Mouse (Mus musculus) forebrain, embryonic 14.5 days (tissue): ENCODE data around the gene Map3k14. TPM values are rescaled to one million over a fixed set of nuclear protein-coding genes. Genes with fewer than 3 reads are reported as not detected.

Experiments used
- ATAC-seq: fragments of 200-750 bp; cut with Nextera tagmentation; 2 replicates; pipeline ENCODE4 v1.8.0; 2017; ENCODE audit warnings: mild to moderate bottlenecking, moderate library complexity
- DNase-seq: peaks from one replicate; pipeline ENCODE4 v3.0.0-alpha.2; 2015; ENCODE audit warnings: low spot score
- H3K27ac ChIP-seq: fragments of 300-500 bp; sonication (generic); 2 replicates; pipeline ENCODE4 v1.5.1; 2014; ENCODE audit warnings: low read depth, mild to moderate bottlenecking, control low read depth, low read length, moderate library complexity
- H3K27me3 ChIP-seq: fragments of 300-500 bp; sonication (generic); replicated peaks from 2 replicates; pipeline ENCODE4 v1.6.1; 2014; ENCODE audit warnings: low read length, control low read depth, mixed read lengths; ENCODE audit not compliant: control insufficient read depth, insufficient read depth
- H3K36me3 ChIP-seq: fragments of 300-500 bp; sonication (generic); 2 replicates; pipeline ENCODE4 v1.6.1; 2014; ENCODE audit warnings: low read length, control low read depth; ENCODE audit not compliant: control insufficient read depth, insufficient read depth
- H3K4me1 ChIP-seq: fragments of 300-500 bp; sonication (generic); 2 replicates; pipeline ENCODE4 v1.6.1; 2014; ENCODE audit warnings: antibody characterized with exemption, low read length, control low read depth; ENCODE audit not compliant: control insufficient read depth, insufficient read depth
- H3K4me2 ChIP-seq: fragments of 300-500 bp; sonication (generic); 2 replicates; pipeline ENCODE4 v1.6.1; 2014; ENCODE audit warnings: mild to moderate bottlenecking, control low read depth, low read length
- H3K4me3 ChIP-seq: fragments of 300-500 bp; sonication (generic); 2 replicates; pipeline ENCODE4 v1.5.1; 2014; ENCODE audit warnings: low read depth, low read length, control low read depth
- H3K9ac ChIP-seq: fragments of 300-500 bp; sonication (generic); 2 replicates; pipeline ENCODE4 v1.6.1; 2014; ENCODE audit warnings: mild to moderate bottlenecking, low read length, control low read depth, moderate library complexity
- H3K9me3 ChIP-seq: fragments of 300-500 bp; sonication (generic); replicated peaks from 2 replicates; pipeline ENCODE4 v1.6.1; 2016; ENCODE audit warnings: low read length, control low read depth, mixed read lengths; ENCODE audit not compliant: control insufficient read depth
- WGBS: fragments of 180-500 bp; shearing (Covaris S2); extraction: QIAGEN DNeasy Blood & Tissue Kit; methylation state at CpG from one replicate; pipeline ENCODE4 v1.1.7; 2014; 5-methylcytosine and 5-hydroxymethylcytosine counted together
- polyA plus RNA-seq: library from polyadenylated mRNA; unstranded; fragments of >200 nt; fragmentation: Nextera tagmentation; extraction: Ambion mirVana; gene quantifications from 2 replicates; pipeline ENCODE4 v1.2.1, GENCODE M21; 2014

Map3k14 gene
- polyA plus RNA-seq, 1 experiment from 2014 or later, result 1.7 TPM

DNA sequence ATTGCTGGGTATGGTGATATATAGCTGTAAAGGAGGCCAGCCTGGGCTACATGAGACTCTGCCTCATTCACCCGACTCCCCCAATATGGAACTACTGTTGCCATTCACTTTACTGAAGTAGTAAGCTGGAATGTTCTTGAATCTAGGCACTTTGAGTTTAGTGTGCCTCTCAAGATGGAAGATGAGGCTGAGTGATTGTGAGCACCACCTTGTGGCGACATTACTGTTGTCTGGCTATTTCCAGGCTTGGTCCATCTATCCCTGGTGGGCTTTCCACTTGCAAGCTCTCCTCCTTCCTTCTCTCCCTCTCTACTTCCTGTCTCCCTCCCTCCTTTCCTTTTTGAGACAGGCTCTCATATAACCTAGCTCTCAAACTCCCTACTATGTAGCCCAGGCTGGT, 82.4 kb downstream of the Map3k14 start:
- Histone ChIP-seq H3K4me1 (no peaks in the 10 kb centered on the region), H3K36me3 (no peaks in the 10 kb centered on the region), H3K27me3 (0 out of 2 replicates have a peak, but pooled peaks cover 1% of the 10 kb centered on the region), H3K9me3 (no peaks in the 10 kb centered on the region), H3K4me3 (no peak overlapping the region), H3K27ac (no peak overlapping the region), H3K4me2 (no peak overlapping the region), H3K9ac (no peak overlapping the region)
- DNase-seq (peak; percentile 70), ATAC-seq (no peak)
- 33% methylated on average over 2 of the region's 2 CpGs for WGBS

DNA sequence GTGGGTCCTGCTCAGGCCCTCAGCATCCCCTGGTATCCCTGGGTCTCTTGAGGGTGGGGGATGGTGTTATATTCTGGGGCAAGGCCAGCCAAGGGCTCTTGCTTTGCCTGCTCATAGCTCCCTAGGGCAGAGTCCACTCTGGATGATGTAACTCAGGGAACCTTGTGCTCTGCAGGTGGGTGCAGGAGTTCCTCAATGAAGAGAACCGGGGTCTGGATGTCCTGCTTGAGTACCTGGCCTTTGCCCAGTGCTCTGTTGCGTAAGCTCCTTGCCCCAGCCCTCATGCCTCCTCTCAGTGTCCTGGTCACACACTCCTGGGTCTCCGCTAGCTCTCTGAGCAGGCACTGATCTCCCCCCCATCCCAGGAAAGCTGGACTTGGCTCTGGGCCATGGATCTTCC, 85.4 kb downstream of the Map3k14 start:
- H3K4me3 ChIP-seq, result no peak overlapping the region
- H3K4me1 ChIP-seq, result no peaks in the 10 kb centered on the region
- H3K4me2 ChIP-seq, result no peak overlapping the region
- DNase-seq (no peak), ATAC-seq (no peak)
- H3K36me3 ChIP-seq, result no peaks in the 10 kb centered on the region
- WGBS, result 77% methylated on average over 3 of the region's 3 CpGs
- H3K9me3 ChIP-seq, result no peaks in the 10 kb centered on the region
- no peak overlapping the region for H3K9ac ChIP-seq
- no peak overlapping the region for H3K27ac ChIP-seq
- H3K27me3 ChIP-seq, result no peaks in the 10 kb centered on the region

DNA sequence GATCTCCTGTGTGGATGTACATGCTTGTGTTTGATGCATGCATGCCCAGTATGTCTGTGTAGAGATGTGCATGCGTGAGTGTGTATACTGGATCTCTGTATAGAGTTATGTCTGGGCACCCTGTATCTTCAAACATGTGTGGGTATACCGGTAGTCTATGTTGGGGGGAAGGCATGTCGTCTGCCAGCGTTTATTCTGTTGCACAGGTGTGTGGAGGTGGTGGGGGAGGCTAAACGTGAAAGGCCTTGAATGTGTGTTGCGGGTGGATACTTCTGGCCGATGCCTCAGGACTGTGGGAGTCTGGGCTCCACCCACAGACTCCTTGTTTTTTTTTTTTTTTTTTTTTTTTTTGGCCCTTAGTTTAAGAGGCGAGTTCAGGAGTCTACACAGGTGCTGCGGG, 85.9 kb downstream of the Map3k14 start:
- no peak overlapping the region for H3K4me3 ChIP-seq
- no peak overlapping the region for H3K4me2 ChIP-seq
- no peaks in the 10 kb centered on the region for H3K27me3 ChIP-seq
- no peaks in the 10 kb centered on the region for H3K9me3 ChIP-seq
- H3K9ac ChIP-seq, result no peak overlapping the region
- H3K27ac ChIP-seq, result no peak overlapping the region
- H3K36me3 ChIP-seq, result no peaks in the 10 kb centered on the region
- no peaks in the 10 kb centered on the region for H3K4me1 ChIP-seq
- ATAC-seq (no peak), DNase-seq (no peak)
- WGBS, result 82% methylated on average over 9 of the region's 9 CpGs

DNA sequence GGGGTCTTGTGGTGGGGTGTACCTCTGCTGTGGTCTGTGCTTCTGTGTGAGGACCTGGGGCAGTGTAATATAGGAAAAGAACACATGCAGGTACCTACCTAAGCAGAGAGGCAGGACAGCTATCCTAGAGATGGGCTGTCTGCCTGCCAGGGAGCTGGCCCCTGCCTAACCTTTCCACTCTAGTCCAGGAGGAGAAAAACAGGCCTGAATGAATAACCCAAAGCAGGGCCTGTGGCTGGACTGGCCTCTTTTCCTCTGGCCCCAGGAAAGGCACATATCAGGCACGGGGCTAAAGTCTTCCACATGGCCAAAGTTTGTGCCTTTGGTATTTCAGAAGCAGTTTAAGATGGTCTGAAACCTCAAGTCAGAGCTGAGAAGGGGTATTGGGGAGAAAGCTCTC, 86.8 kb downstream of the Map3k14 start:
- no peak overlapping the region for H3K27ac ChIP-seq
- H3K4me2 ChIP-seq, result no peak overlapping the region
- 75% methylated on average over 1 of the region's 1 CpGs for WGBS
- ATAC-seq (no peak), DNase-seq (no peak)
- H3K27me3 ChIP-seq, result no peaks in the 10 kb centered on the region
- no peaks in the 10 kb centered on the region for H3K36me3 ChIP-seq
- no peaks in the 10 kb centered on the region for H3K4me1 ChIP-seq
- no peak overlapping the region for H3K4me3 ChIP-seq
- H3K9me3 ChIP-seq, result no peaks in the 10 kb centered on the region
- H3K9ac ChIP-seq, result no peak overlapping the region

DNA sequence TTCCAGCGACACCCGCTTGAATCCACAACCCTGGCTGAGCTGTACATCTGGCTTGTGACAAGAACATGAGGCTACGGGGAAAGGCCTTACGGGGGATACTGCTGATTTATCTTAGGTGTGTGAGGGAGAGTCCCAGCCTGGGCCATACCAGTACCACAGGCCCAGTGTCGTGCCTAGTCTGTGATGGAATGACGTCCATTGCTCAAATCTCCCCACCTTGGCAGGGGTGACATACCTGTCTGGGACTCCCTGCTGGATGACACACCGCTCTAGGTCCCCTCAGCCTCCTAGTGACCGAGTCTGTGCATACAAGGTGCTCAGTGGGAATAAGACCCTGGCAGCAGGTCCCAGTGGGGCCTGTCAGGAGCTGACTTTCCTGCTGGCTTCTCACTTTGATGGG, 88.5 kb downstream of the Map3k14 start:
- H3K9ac ChIP-seq, result no peak overlapping the region
- H3K27ac ChIP-seq, result no peak overlapping the region
- WGBS, result 88% methylated on average over 8 of the region's 8 CpGs
- DNase-seq (no peak), ATAC-seq (no peak)
- no peak overlapping the region for H3K4me3 ChIP-seq
- no peaks in the 10 kb centered on the region for H3K4me1 ChIP-seq
- no peaks in the 10 kb centered on the region for H3K9me3 ChIP-seq
- H3K36me3 ChIP-seq, result no peaks in the 10 kb centered on the region
- H3K27me3 ChIP-seq, result no peaks in the 10 kb centered on the region
- no peak overlapping the region for H3K4me2 ChIP-seq

DNA sequence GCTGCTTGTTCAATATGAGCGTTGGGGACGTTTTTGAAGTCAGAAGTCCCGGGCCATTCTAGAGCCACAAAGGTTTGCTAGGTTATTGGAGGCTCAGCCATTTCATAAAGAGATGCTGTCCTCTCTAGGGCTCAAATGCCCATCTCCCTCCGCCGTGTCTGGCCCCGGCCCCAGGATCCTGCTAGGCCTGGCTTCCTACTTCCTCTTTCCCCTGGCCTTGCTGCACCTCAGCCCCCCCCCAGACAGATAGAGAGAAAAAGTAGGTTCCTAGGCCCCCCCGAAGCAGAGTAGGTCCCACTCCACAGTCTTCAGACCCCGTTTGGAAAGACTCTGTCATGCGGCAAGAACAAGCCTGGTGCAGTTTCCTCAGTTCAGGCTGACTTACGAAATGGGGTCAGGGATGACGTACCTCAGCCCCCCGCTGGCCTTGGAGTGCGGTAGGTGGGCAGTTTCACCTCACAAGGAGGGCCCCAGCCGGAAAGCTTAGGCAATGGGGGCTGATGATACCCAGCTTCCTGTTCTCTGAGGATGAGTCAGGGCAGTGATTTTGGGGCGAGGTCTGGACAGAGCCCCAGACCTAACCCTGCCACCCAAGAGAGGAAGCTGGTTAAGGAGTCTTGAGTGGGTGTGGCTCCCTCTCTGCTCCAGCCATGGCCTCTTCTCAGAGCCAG, 89.3 kb downstream of the Map3k14 start:
- DNase-seq (no peak), ATAC-seq (no peak)
- H3K9ac ChIP-seq, result no peak overlapping the region
- H3K4me3 ChIP-seq, result no peak overlapping the region
- 79% methylated on average over 15 of the region's 15 CpGs for WGBS
- H3K27me3 ChIP-seq, result no peaks in the 10 kb centered on the region
- H3K27ac ChIP-seq, result no peak overlapping the region
- no peak overlapping the region for H3K4me2 ChIP-seq
- no peaks in the 10 kb centered on the region for H3K36me3 ChIP-seq
- no peaks in the 10 kb centered on the region for H3K4me1 ChIP-seq
- H3K9me3 ChIP-seq, result no peaks in the 10 kb centered on the region

DNA sequence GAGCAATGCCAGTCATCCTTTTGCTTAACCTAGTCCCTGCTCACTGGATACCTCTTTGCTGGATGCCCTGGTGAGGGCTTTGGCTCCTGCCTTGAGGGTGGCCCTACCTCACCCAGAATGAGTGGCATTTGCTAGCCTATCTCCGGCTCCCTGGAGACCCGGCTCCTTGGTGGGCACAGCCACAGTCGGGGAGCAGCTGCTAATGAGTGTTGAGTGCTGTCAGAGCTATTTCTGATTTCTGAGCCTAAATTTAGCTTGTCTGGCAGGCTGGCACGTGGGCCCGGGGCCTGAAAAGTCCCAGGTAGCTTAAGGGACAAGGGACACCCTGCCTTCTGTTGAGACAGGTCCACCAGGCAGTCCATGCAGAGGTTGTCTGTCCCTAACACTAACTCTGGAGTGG, 90.1 kb downstream of the Map3k14 start:
- no peaks in the 10 kb centered on the region for H3K9me3 ChIP-seq

DNA sequence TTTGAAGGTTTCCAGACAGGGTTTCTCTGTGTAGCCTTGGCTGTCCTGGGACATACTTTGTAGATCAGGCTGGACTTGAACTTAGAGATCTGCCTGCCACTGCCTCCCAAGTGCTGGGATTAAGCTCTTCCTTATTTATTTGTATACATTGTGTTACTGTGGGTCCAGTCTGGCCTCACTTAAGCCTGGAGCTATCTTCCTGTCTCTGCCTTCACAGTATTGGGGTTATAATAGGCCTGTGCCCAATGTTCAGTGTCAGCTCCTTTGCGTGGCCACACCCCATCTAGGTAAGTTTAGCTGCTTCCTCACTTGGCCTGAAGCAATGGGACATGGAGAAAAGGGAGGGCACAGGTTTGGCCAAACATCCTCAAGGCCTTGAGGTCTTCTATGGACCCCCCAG, 90.8 kb downstream of the Map3k14 start:
- 80% methylated on average over 1 of the region's 1 CpGs for WGBS
- no peak overlapping the region for H3K9ac ChIP-seq
- no peak for ATAC-seq
- H3K4me3 ChIP-seq, result no peak overlapping the region
- no peak overlapping the region for H3K4me2 ChIP-seq
- no peak overlapping the region for H3K27ac ChIP-seq
- H3K36me3 ChIP-seq, result no peaks in the 10 kb centered on the region
- H3K4me1 ChIP-seq, result no peaks in the 10 kb centered on the region
- peaks cover 10% of the 10 kb centered on the region for H3K27me3 ChIP-seq
- no peak for DNase-seq
- no peaks in the 10 kb centered on the region for H3K9me3 ChIP-seq

More for the DNA sequence above, 90.1 kb downstream of the Map3k14 start:
- Histone ChIP-seq H3K27ac (no peak overlapping the region), H3K9ac (no peak overlapping the region), H3K27me3 (peaks cover 6% of the 10 kb centered on the region), H3K4me2 (no peak overlapping the region), H3K36me3 (no peaks in the 10 kb centered on the region), H3K4me3 (no peak overlapping the region), H3K4me1 (no peaks in the 10 kb centered on the region)
- DNase-seq (no peak), ATAC-seq (no peak)
- 77% methylated on average over 5 of the region's 5 CpGs for WGBS

DNA sequence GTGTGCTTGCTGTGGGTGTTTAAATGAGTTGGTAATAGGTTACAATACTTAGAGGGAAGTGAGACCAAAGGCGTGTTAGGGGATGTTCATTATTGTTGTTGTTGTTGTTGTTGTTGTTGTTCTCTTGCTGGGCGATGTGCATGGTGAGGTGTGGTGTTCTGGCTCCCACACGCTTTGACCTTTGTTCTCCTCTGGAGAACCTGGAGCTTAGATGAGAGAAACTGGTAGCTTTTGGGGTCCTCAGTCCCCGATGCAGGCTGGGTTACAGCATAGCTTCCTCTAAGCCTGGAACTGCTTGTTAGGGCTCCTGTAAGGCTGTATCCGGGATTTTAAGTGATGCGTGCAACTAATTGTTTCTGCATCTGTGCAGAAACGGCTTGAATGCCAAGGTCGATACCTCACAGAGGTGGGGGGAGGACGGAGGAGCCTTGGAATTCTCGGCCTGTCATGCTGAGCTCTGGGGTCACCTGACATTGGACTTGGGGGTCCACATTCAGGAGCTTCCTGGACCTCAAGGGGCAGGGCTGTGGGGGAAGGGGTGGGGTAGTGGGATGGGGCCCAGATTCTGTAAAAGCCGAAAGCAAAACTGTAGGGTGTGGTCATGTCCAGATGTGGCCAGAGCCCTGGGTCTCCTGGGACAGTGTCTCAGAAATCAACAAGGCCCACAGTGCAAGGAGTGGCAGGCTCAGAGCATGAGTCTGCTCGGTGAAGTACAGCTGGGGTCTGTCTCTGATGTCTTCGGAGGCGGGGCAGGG, 91.4 kb downstream of the Map3k14 start:
- 81% methylated on average over 14 of the region's 14 CpGs for WGBS
- H3K36me3 ChIP-seq, result no peaks in the 10 kb centered on the region
- peaks cover 17% of the 10 kb centered on the region for H3K27me3 ChIP-seq
- DNase-seq, result no peak
- no peak for ATAC-seq
- no peak overlapping the region for H3K9ac ChIP-seq
- no peak overlapping the region for H3K4me2 ChIP-seq
- H3K4me1 ChIP-seq, result no peaks in the 10 kb centered on the region
- H3K27ac ChIP-seq, result no peak overlapping the region
- H3K4me3 ChIP-seq, result no peak overlapping the region
- H3K9me3 ChIP-seq, result no peaks in the 10 kb centered on the region
